Mouse (Mus musculus) brain, embryonic 14.5 days (tissue): ENCODE measurements around the gene Dpysl5. TPM values are rescaled to one million over a fixed set of nuclear protein-coding genes. Genes with fewer than 3 reads are reported as not detected.
A peak's percentile ranks its signal among the peaks of the same experiment; 100 is the strongest.

ENCODE experiments used
- DNase-seq: peaks from one replicate; pipeline ENCODE4 v3.0.0-alpha.2; 2011; ENCODE audit warnings: low read depth
- CTCF ChIP-seq: fragments of 200-500 bp; IDR thresholded peaks from 2 replicates; pipeline ENCODE4 v1.5.1; 2012; ENCODE audit warnings: inconsistent platforms, mild to moderate bottlenecking, moderate library complexity, borderline replicate concordance; ENCODE audit not compliant: insufficient read depth, insufficient read length; ENCODE audit errors: extremely low read depth
- POLR2A ChIP-seq: fragments of 200-500 bp; IDR thresholded peaks from 2 replicates; pipeline ENCODE4 v1.6.1; 2012; ENCODE audit warnings: mild to moderate bottlenecking, inconsistent platforms, borderline replicate concordance; ENCODE audit not compliant: poor library complexity, insufficient read depth, insufficient read length, severe bottlenecking; ENCODE audit errors: extremely low read depth
- polyA plus RNA-seq: library from polyadenylated mRNA; depleted of rRNA; stranded (reverse); fragments of >200 nt; gene quantifications from 2 replicates; pipeline ENCODE4 v1.2.3, GENCODE M21; 2012

Gene Dpysl5
- polyA plus RNA-seq, 1 experiment: 444 TPM

GRCm38 (mm10) chr5:30738127-30738828 lies 26.9 kb downstream of the Dpysl5 start:
- TF ChIP-seq CTCF: no peak
- TF ChIP-seq POLR2A: no peak

GRCm38 (mm10) chr5:30739595-30739994 lies 28.2 kb downstream of the Dpysl5 start:
- TF ChIP-seq CTCF (no peak), POLR2A (no peak)
- peak; percentile 83 for DNase-seq

More at GRCm38 (mm10) chr5:30738127-30738828, 26.9 kb downstream of the Dpysl5 start:
- DNase-seq: peak; percentile 86

GRCm38 (mm10) chr5:30749582-30750311 lies 38.4 kb downstream of the Dpysl5 start:
- TF ChIP-seq POLR2A (no peak), CTCF (no peak)
- DNase-seq: peak; percentile 79

DNA sequence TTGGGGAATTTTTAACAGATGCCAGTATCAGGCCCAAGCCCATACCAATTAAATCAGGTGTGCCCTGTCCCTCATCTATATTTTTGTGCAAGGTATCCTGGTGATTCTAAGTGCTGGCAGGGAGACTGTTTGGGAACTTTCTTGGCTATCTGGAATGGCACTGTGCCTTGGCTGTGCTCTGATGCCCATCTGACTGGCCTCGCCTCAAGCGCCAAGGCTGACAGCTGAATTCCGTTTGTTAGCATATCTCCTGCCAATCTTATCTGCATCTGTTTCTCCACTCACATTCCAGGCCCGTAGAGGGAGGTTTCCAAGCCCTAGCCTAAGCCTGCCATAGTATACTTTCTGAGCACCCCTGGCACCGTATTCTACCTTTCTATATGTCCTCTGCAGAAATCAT lies 39.7 kb downstream of the Dpysl5 start:
- DNase-seq: no peak
- TF ChIP-seq POLR2A (no peak), CTCF (no peak)

DNA sequence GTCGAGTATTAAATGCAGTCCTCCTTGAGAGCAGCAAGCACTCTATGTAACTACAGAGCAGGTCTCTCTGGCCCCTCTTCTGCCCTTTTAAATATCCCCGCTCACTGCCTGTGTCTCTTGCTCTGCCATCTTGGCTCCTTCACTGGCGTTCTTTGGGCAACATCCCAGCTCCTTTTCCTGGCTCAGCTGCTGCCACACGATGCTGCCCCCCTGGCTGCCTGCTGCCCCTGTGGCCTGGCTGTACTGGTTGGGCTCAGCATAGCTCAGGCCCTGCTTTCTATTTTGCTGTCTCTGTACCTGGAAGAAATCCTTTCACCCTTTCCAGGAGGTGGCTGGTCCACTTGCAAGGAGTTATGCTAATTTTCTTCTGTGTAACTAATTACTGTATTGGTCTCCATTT lies 41.8 kb downstream of the Dpysl5 start:
- DNase-seq: no peak
- TF ChIP-seq POLR2A (no peak), CTCF (no peak)

DNA sequence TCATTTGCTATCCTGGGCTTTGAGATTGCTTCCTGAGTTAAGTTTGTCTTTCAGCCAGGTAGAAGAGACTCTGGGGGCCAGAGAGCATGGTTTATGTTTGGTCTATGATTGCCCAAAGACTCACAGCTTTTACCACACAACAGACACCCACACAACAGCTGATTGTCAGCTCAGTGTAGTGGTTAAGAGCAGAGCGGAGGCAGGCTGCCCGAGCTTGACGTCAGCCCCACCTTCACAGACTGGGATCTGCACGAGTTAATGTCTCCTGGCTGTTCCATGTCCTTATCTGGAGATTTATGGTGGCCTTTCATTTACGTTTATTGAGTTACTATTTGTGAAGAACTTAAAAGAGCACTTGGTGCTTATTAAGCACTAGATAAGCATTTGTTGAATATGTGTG lies 43.9 kb downstream of the Dpysl5 start:
- no peak for TF ChIP-seq POLR2A
- no peak for TF ChIP-seq CTCF
- DNase-seq: no peak

GRCm38 (mm10) chr5:30762815-30763510 lies 51.6 kb downstream of the Dpysl5 start:
- peak; percentile 96 for DNase-seq
- TF ChIP-seq CTCF: no peak
- TF ChIP-seq POLR2A: no peak

DNA sequence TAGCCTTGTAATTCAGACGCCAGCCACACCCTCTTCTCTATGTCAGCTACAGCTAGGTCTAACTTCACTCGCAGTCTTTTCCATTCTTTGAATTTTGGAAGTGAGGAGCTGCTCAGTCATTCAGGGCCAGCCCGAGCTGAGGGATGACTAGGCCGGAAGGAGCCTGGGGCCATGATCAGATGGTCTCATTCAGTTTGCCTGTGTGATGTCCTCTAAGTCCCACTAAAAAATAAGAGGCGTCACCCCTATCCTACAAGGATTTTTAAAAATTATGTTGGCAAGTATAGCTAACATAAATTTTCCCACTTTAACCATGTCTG lies 52.1 kb downstream of the Dpysl5 start:
- TF ChIP-seq POLR2A (no peak), CTCF (no peak)
- no peak for DNase-seq

DNA sequence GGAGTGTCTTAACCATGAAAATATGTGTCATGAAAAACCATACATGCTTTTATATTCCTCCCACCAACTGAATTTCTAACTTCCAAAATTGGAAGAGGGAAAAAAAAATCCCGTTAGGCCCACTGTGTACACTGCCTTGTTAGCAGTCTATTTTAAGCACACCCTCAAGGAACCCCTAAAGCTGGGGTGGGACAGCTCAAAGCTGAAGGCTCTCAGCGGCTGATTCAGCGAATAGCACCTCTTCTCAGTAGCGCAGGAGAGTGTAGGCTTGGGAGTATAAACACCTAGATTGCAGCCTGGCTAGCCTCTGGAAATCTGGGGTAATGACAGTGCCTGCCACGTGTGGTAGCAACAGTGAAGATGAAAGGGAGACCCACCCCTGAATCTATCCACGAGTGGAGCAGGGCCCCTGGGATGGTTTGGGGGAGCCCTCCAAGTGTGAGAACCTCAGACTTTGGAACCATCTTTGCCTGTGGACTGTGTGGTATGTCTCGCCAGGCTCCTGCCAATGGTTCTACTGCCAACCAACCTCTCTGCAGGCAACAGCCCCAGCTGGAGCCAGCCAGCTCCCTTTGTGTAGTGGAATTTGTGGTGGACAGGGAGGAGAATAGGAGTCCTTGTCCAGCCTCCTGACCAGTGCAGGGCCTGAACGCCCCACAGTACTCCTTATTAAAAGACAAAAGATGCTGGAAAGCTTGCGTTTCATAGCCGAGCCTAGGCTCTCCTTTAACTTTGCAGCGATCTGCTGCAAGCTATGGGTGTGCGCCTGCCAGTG lies 54.4 kb downstream of the Dpysl5 start:
- TF ChIP-seq CTCF (no peak), POLR2A (no peak)
- DNase-seq: peak; percentile 68

GRCm38 (mm10) chr5:30768082-30768481 lies 56.7 kb downstream of the Dpysl5 start:
- TF ChIP-seq CTCF (no peak), POLR2A (no peak)
- peak; percentile 73 for DNase-seq

DNA sequence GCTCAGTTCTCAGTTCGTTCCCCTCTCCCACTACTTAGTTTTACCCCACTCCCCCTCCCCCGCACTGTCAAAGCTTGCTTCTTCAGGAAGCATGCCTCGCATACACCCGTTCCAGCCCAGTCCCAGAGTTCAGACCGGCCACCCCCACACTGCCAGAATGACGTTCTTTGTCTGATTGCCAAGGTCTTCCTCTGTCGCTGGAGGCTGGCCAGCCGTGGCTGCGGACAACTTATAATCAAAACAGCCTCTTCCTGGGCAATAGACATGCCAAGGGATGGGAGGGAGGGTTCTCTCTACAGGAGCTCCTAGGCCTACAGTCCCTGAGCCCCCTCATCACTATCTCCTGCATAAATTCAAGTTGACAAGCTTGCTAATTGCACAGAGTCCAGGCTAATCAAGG lies 57.2 kb downstream of the Dpysl5 start:
- no peak for TF ChIP-seq POLR2A
- no peak for TF ChIP-seq CTCF
- DNase-seq: peak; percentile 83
